Mouse (Mus musculus): ENCODE data around the gene Slc16a5.

Gene Slc16a5

DNA sequence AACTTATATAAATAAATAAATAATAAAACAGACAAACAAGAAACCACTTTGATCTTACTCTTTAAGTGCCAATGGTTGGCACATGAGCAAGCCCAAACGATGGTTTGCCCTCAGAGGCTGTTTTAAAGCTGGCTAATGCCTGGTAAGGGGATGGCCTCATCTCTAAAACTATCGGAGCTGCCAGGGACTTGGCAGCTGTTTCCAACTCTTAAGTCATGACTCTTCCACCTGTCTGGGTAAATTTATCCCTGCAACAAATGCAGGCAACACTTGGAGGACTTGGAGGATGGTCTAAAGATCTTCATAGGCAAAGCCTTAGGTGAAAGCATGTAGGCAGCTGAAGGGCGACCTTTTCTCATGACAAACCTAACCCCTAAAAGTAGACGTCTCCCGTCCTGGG, 54.7 kb downstream of the Slc16a5 start:
- DNase-seq (ENCODE audit: low spot score), result no peak

DNA sequence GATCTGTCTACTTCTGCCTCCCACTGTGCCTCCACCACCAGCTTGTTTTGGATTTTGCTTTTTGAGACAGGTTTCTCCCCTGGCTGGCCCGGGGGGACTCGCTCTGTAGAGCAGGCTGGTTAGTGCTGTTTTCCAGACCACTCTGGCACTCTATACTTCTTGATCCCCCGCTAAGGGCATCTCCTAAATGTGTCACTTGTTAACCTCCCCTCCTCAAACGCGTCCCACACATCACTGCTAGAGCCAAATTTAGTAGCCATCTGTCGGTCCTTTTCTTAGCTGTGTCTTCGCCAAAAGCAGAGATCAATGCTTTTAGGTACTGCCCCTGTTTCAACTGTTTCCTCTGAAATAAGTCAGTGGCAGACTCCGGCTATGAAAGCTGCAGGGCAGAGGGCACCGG, 56.4 kb downstream of the Slc16a5 start:
- no peak for DNase-seq (ENCODE audit: low spot score)

DNA sequence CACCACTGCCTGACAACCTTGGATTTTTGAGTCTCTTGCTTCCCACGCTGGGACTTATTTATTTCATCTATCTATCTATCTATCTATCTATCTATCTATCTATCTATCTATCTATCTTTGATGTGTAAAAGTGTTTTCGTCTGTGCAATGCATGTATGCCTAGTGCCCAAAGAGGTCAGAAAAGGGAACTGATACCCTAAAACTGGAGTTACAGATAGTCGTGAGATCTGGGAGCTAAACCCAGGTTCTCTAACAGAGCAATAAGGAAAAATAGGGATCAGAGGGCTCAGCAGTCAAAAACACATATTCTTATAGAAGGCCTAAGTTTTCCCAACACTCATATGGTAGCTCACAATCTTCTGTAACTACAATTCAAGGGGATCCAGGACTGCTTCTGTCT, 57.3 kb downstream of the Slc16a5 start:
- DNase-seq (ENCODE audit: low spot score), result no peak

DNA sequence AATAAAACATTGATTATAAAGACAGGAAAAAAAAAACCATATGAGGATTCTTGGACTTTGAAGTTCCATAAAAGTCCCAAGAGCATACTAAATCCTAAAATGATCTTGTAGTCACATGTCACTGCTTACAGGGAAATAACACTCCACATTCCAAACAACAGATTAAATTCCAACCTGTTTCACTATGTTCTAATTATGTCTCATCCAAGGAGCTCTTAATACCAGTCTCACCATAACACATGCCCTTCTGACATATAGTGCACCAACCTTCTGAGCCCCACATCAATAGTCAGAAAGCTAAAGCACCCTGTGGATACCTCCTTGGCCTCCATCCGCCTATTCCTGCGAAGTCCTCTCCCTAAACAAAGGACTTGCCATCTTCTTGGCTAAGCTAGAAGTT, 57.9 kb downstream of the Slc16a5 start:
- no peak for DNase-seq (ENCODE audit: low spot score)

DNA sequence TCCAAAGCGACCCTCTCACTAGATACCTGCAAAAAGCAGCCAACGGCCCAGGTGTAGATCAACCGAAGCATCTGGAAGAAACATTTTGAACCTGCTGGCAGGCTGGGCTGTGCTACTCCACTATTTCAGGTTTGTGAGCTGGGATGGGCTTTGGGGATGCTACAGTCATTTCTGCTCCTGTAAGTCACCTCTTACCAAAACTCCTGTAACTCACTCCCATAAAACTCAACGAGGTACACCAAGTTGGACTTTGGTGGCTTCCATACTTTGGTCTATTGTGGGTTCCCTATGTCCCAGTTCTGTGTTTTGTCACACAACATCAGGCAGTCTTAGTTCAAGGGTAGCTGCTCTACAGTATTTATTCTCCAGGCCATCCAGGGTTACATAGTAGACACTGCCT, 58.8 kb downstream of the Slc16a5 start:
- DNase-seq (ENCODE audit: low spot score), result no peak

DNA sequence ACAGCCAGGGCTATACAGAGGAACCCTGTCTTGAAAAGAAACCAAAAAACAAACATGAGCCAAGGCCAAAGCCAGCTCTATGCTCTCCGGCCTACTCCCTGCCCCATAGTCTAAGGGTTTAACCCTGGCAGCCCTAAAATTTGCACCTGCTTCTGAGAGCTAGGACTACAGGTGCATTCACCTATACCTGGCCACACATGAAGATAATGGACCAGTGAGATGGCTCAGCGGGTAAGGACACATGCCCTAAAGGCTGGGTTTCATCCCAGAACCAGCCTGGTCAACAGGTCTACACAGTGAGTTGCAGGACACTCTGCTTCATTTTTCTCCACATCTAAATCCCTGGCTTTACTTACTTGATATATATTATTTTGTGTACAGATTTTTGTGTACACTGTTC, 60.0 kb downstream of the Slc16a5 start:
- DNase-seq (ENCODE audit: low spot score), result no peak

DNA sequence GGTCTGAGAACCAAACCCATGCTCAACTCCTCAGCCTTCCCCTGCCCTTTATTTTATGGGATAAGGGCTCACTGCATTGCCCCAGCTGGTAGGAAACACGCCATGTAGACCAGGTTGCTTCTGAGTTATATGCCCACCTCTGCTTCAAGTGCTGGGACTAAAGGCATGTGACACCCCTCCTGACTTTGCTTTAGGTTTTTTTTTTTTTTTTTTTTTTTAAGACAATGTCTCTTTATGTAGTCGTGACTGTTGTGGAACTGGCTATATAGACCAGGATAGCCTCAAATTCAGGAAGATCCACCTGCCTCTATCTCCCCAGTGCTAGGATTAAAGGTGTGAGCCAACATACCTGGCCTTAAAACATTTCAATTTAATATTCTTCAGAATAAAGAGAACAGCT, 60.4 kb downstream of the Slc16a5 start:
- no peak for DNase-seq (ENCODE audit: low spot score)

All from layer of hippocampus, adult 9-10 months (tissue).